Mouse (Mus musculus) adrenal gland, postnatal 36 days (tissue): ENCODE measurements at regions not wholly inside any gene's neighbourhood (a gene's known extent, or its start where the extent isn't known, plus 50 kb on each side); places are given as distances from the start of the nearest gene placed in this dataset.

Experiments
- DNase-seq, 2 experiments: peaks; one replicate each; pipeline ENCODE4 v3.0.0; 2021; ENCODE audit warnings: mixed read lengths in 1 of 2

- DNase-seq, result no peak
Measured at GRCm38 (mm10) chr7:137750741-137751140, 313.3 kb downstream of the Glrx3 start.

DNA sequence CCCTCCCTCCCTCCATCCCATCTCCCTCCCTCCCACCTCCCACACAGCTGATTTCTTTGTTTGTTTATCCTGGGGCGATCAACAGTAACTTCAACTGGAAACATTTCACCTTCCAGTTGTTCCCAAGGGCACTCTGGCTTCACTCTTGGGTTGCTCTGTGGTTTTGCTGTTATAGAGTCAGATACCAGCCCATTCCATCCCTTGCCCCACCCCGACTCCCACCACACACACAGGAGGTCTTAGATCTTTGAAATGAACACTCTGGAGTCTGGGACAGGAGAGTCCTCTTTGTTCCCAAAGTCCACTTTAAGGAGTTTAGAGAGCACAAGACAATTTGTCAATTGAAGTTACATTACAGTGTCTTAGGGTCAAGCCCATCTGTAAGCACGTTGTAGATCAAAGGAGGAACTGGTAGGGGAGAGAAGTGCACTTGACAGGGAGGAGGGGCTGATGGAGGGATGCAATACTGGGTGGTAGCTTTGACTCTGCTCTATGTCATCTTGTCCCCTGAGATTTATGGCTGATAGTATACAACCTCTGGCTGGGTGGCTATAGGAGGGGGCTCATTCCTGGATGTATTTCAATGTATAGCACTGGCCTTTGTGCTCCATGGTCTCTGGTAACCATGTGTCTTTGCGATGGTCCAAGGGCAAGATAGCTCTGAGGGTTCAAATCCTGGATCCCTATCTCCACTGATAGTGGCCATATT, 313.9 kb downstream of the Glrx3 start:
- no peak for DNase-seq

DNA sequence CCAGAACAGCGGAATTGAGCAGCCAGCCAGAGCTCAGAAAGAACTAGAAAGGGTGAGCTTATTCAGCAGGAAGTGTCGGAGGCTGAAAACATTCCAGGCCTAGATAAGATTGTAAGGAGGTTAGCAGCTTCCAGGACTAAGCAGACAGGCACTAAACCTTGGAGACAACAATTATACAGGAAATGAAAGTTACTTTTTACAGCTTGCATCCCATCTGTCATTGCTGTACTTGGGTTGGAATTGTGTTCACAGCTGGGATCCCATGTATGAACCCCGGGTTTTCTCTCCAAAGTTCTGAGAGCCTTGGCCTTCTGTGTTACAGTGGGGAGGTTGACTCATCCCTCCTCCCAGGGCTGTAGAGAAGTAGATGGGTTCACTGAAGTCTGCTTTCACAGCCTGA, 328.5 kb downstream of the Glrx3 start:
- DNase-seq, result no peak

- DNase-seq, result no peak
Measured at GRCm38 (mm10) chr7:137766721-137767120, 329.3 kb downstream of the Glrx3 start.

DNA sequence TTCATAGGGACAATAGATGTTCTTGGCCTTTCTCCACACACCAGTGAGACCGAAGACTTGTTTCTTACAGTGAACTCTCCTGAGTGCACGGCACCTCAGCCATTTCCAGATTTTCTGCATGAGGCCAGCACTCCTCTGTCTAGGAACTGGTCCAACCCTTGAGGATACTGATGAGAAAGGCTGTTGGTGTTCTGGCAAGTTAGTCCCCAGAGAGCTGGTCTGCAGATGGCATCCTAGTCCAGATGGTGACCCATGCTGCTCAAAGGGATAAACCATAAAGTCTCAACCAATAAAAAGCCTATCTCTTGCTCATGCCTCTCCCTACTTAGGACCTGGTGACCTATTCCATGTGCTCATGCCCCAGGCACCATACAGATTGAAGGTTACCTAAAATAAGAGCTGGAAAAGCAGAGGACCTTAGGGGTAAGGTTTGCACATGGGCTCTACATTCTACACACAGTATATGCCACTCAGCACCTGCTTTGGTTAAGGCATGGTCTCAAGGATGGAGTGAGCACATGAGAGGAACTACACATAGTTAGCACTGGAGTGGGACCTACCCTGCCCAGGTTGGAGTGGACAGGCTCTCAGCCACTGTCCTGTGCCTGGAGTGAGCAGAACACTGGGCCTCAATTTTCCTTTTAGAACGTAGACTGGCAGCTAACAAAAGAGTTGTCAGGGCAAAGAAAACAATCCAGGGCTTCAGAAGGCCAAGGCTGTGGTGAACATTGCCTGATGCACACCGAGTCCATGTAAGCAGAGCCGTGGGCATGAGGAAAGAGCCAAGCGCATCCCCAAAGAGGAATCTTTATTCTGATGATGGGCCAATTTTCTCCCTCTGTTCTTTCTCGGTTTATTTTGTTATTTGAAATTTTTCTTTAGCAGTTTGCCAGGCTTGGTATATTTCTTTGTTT, 335.9 kb downstream of the Glrx3 start:
- DNase-seq, result no peak

DNA sequence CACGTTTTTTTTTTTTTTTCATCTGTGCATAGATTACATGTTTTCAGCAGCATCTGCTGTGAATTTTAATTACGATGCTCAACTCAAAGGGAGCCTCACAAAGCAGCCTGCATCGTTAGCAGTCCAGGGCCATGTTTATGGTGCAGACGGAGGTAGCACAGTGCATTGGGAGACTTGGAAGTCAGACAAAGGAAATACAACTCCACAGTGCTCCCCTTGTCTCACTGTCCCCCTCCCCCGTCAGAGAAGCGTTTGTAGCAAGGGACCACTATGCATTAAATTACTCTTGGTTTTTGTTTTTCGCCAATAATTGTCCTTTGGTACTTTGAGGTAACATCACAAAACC, 336.5 kb downstream of the Glrx3 start:
- DNase-seq, result no peak

- DNase-seq, result peak; percentile 50 to 60
Measured at GRCm38 (mm10) chr7:137783954-137784353, 346.5 kb downstream of the Glrx3 start.

DNA sequence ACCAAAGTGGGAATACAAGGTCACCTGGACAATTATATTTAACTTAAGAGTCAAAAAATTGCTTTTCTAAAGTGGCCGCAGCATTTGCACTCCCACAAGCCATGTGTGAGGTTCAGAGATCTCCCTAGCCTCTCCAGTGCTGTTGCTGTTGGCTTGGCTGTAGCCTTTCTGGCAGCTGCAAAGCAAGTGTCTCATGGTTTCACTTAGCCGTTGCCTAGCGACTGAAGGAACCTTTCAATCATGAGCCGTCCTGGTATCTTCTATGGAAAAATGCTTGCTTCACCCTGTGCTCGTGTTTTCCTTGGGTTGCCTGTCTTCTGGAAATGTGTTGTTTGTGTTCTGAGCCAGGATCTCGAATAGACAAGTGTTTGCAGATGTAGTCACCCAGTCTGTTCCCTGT, 367.9 kb downstream of the Glrx3 start:
- peak; percentile 16 to 23 for DNase-seq

- DNase-seq, result no peak
Measured at GRCm38 (mm10) chr7:137812839-137813238, 375.4 kb downstream of the Glrx3 start.

DNA sequence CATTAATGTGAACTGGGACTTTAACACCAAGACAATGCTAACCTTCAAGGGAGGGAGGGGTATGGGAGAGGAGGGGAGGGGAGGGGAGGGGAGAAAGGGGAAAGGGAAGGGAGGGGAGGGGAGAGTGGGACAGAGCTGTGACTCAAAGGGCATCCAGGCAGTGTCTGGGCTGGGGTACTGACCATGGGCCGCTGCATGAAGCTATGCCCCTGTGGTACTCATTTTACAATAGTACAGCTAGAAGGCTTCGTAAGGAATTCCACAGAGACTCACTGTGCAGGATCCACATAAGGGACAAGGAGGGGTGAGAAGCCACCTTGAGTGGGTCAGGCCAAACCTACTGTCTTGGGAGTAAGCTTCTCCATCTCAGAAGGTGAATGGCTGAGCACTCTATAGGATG, 403.1 kb downstream of the Glrx3 start:
- no peak for DNase-seq

DNA sequence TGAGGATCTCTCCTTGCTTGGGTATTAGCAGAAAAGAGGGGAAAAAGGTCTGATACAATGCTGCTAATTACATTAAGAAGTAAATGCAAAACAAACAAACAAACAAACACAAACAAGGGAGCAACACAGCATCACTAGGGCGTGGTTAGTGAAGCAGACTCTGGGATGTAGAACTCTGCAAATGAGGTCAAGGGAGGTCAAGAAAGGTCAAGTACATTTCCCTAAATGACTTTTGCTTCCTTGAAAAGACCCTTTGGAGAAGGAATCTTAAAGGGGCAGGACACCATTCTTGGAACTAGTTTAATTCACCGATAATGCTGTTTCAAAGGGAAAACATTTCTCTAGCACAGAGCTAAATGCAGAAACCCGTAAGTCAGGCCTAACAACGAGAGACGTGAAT, 403.6 kb downstream of the Glrx3 start:
- DNase-seq, result no peak

DNA sequence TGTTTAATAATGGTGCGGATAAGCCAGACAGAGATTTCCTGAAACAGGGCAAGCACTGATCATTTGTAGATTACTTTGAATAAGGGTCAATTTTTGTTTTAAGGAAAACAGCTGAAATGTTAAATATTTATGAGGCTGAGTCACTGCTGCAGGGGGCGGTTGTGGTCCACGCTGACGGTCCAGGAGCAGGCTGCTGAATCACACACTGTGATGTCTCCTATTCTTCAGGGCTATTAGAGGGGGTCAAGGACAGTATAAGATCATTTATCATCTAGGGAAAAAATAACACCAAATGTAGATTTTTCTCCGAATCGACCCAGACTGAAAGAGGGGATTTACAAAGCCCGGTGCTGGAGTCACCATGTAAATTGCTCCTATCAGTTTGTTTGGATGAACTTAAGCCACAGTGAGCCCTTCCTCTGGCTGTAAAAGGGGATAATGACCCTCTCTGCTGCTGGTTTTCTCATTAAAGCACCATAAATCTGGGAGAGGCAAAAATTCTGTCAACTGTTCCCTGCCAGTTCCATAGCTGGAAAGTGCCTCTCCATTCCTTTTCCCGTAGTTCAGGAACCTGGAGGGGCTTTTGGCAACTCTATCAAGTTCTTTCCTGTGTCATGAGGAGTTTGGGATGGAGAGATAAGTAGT, 404.2 kb downstream of the Glrx3 start:
- peak; percentile 61 to 66 for DNase-seq

GRCm38 (mm10) chr7:137847856-137848255, 410.4 kb downstream of the Glrx3 start:
- DNase-seq, result no peak

- DNase-seq, result no peak
Measured at GRCm38 (mm10) chr7:137851061-137851460, 413.6 kb downstream of the Glrx3 start.

DNA sequence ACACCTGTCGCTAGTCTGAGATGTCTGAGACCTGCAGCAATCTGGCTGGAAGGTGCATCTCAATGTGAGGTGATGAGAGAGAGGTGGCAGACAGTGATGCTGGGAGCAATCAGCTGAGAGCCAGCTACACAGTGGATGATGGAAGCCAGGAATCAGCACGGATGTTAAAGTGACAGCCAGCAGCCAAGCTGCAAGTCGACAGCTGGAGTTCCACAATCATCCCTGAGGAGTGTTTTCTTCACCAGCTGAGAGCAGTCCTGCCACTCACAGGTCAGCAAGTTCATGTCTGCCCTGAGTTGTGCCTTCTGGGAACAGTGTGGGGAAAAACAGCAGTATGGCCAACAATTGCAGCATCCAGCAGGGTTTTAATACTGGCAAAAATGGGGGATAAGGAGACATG, 422.3 kb downstream of the Glrx3 start:
- DNase-seq, result no peak

- no peak for DNase-seq
Measured at GRCm38 (mm10) chr7:137860520-137860919, 423.1 kb downstream of the Glrx3 start.

- DNase-seq, result no peak
Measured at GRCm38 (mm10) chr7:137864912-137865311, 427.5 kb downstream of the Glrx3 start.

GRCm38 (mm10) chr7:137865457-137865856, 428.0 kb downstream of the Glrx3 start:
- DNase-seq, result no peak

DNA sequence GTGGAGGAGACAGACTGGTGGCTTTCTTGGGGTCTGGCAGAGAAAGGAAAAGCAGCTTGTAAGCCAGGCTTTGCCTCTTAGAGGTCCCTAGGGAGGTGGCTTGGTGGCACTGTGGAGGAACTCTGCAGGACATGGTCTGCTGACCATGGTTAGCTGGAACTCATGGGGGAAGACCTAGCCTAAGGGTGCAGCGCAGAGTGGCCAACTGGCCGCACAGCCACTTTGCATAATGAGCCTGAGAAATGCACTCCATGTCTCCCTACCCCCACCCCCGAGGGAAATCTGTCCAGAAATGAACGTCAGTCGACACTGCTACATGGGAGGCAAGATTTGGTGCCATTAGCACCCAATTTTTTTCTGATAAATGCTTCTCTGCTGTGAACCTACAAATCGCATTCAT, 429.5 kb downstream of the Glrx3 start:
- no peak for DNase-seq

- no peak for DNase-seq
Measured at GRCm38 (mm10) chr7:137868501-137868900, 431.1 kb downstream of the Glrx3 start.

DNA sequence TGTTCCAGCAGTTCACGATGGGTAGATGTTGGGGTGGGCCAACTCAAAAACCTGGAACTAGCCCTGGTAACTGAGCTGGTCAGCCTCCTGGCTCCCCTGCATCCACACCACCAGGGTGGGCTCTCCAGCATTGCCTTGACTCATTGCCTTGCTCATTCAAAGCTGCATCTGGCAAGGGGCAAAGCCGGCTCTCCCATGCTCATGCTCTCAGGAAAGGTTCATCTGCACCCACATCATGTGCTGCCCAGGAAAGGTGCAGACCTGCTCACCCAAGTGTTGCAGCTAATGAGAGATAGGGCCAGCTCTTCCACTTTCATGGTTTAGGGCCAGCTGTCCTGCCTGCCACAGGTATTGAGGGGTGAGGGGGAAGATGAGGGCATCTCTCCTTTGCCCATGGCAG, 437.9 kb downstream of the Glrx3 start:
- DNase-seq, result no peak

DNA sequence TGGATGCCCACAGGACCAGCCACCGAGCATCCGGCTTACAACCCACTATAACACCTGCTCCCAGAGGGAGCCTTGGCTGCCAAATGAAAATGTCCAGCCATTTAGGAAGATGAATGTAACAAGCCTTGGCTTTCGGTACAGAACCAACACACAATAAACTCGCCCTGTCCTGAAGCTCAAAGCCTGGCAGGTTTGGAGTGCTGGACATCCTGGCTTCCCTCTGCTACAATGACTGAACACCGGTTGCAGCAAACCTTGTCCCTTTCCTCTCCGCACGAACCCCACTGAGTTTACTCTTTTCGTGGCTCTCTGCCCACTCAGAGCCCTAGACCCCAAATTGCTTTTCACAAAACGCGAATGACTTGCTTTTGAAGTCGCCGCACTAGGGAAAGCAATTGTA, 441.9 kb downstream of the Glrx3 start:
- no peak for DNase-seq

- DNase-seq, result no peak
Measured at GRCm38 (mm10) chr7:137882876-137883275, 445.5 kb downstream of the Glrx3 start.
